Mouse (Mus musculus) cerebellum, adult 2 months (tissue): ENCODE data around the gene Wnt7a.

Experiments used
- CTCF ChIP-seq: fragments of 200-500 bp; IDR thresholded peaks from 2 replicates; pipeline ENCODE4 v1.5.1; 2011; ENCODE audit warnings: low read depth, mild to moderate bottlenecking, control low read depth, low read length, moderate library complexity, borderline replicate concordance; ENCODE audit not compliant: insufficient read depth
- POLR2A ChIP-seq: fragments of 200-500 bp; IDR thresholded peaks from 2 replicates; pipeline ENCODE4 v1.6.1; 2011; ENCODE audit warnings: low read length, control low read depth, borderline replicate concordance; ENCODE audit not compliant: insufficient read depth

GRCm38 (mm10) chr6:91345091-91345490 lies 66.1 kb downstream of the Wnt7a start:
- no peak for TF ChIP-seq POLR2A
- TF ChIP-seq CTCF = no peak
